Mouse (Mus musculus) c-Kit-positive CD71-positive TER-119-negative erythroid progenitor cells, embryonic 14.5 days (primary cell): ENCODE data around the gene Uqcc3.
A peak's percentile ranks its signal among the peaks of the same experiment; 100 is the strongest.
"Not testable (repeated sequence)": the region's sequence is repeated elsewhere in the genome, so short reads cannot be mapped to it uniquely, and the experiment has no call there.

Experiments used
- DNase-seq: peaks from one replicate; pipeline ENCODE4 v3.0.0-alpha.2; 2013; ENCODE audit warnings: low read depth

Gene Uqcc3

DNA sequence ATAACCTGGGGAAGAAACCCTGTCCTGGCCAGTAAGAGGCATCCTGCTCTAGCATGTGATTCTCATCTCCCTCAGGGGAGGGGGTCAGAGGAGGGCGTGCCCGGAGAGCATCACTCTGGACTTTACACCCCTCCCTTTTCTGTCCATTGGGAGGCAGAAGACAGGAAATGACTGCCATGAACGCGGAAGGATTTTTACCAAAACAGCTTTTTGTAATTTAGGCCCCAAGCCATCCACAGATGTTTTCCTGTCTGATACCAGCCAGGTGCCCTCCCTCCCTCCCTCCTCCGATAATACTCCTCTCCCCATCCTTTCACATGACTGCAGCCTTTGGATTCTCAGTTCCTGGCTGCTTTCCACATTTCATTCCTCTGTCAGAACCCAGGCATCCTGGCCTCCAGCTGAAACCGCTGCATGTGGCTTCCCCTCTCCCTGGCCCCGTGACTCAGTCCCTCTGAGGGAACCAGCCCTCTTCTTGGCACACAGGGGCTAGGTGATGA, 30.3 kb downstream of the Uqcc3 start, which contains the start of gene Lrrn4cl:
TSS of gene Lrrn4cl (plus strand) at position 367 of the 500 bp plus-strand sequence.
- no peak for DNase-seq

DNA sequence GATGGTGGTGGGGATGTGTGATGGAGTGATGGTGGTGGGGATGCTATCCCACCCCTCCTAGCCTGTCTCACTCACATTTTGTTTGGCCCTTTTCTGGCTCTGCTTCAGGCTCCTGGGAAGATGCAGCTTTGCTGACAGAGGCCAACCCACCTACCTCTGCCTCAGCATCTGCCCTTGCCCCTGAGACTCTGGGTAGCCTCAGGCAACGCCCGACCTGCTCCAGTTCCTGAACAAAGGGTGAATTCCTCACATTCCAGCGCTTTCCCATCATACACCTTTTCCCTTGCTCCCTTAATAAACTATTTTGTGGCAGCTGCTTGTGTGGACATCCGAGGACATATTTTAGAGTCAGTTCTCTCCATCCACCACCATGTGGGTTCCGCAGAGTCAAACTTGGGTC, 32.4 kb downstream of the Uqcc3 start:
- no peak for DNase-seq

DNA sequence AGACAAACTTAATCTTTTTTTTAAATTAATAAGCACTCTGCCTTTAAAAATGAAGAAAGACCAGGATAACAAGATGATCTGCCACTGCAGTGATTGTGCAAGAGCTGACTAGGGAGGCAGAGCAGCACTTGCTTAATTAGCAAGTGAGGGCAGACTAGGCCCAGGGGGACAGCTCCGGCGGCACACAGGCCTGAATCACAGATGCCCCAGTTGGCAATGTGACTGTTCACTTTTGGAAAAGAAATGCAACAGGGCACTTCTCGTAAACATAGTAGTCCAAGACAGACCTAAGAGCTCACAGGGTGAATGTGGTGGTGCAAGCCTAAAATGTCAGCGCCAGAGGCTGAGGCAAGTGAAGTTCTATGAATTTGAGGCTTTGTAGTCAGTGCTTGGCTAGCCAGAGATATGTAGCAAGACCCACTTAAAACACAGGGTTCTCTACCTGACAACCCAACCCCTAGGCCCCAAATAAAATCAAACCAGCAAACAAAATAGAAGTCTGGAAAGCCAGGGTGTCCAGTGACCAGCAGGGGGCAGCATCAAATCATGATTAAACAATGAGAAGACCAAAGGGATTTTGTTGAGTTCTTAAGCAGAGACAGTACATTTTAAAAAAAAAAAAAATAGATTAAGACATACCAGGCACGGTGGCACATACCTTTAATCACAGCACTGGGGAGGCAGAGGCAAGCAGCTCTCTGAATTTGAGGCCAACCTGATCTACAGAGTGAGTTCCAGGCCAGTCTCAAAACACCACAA, 36.2 kb downstream of the Uqcc3 start:
- peak; percentile 78 for DNase-seq

- DNase-seq = no peak
Measured at GRCm38 (mm10) chr19:8842961-8843360, 37.8 kb downstream of the Uqcc3 start.

DNA sequence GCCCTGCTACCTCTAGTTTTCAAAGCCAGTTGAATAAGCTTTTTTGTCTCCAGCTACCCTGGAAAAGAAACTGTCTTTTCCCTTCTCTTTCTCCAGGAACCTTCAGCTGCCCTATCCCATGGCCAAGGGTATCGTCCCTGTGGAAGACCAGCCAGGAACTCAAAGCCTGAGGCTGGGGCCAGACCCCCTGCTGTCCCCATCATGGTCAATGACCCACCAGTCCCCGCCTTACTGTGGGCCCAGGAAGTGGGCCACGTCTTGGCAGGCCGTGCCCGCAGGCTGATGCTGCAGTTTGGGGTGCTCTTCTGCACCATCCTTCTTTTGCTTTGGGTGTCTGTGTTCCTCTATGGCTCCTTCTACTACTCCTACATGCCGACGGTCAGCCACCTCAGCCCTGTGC, 39.7 kb downstream of the Uqcc3 start:
- DNase-seq = no peak

- peak; percentile 67 for DNase-seq
Measured at GRCm38 (mm10) chr19:8839908-8840791, 40.6 kb downstream of the Uqcc3 start.

- no peak for DNase-seq
Measured at GRCm38 (mm10) chr19:8839103-8839907, 41.4 kb downstream of the Uqcc3 start, which contains the start of gene Gng3. Gng3 (minus strand) TSS chr19:8839194.

- no peak for DNase-seq
Measured at GRCm38 (mm10) chr19:8838041-8838730, 42.5 kb downstream of the Uqcc3 start.

GRCm38 (mm10) chr19:8837251-8837791, 43.4 kb downstream of the Uqcc3 start, which contains the start of gene Bscl2:
Bscl2 (plus strand) TSS chr19:8837467.
- DNase-seq = peak; percentile 71

DNA sequence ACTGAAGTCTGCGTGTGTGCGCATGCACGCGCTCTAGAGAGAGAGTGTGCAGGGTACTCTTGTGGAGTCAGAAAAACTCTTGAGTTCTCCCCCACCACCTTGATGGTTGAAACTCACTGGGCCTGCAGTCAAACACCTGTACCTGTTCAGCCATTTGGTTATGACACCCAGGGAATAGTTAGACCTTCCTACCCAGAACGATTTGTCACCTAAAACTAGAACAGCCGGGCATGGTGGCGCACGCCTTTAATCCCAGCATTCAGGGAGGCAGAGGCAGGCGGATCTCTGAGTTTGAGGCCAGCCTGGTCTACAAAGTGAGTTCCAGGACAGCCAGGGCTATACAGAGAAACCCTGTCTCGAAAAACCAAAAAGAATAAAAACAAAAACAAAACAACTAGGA, 44.4 kb downstream of the Uqcc3 start:
- DNase-seq = not testable (repeated sequence)

- no peak for DNase-seq
Measured at GRCm38 (mm10) chr19:8832971-8833370, 47.8 kb downstream of the Uqcc3 start.

- no peak for DNase-seq
Measured at GRCm38 (mm10) chr19:8831262-8831661, 49.5 kb downstream of the Uqcc3 start.

DNA sequence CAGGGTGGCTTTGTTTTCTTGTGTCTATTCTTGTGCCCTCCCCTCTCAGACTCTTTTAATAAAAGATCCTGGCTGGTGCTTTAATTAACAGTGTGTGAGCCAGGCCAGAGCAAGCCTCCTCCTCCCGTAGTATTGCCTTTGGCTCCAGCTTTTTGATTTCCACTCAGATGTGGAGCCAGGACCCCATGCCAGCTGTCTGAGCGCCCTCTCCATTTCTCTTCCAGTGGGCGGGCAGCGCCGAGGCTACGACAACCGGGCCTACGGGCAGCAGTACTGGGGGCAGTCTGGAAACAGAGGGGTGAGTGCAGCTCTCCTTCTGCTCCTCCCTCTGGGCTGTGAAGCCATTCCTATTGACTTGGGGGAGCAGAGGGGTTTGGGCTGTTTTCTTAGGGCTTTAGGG, 50.1 kb downstream of the Uqcc3 start:
- no peak for DNase-seq
